Mouse (Mus musculus): ENCODE results near the gene Kdm6a. TPM values are rescaled to one million over a fixed set of nuclear protein-coding genes. Genes with fewer than 3 reads are reported as not detected.

Gene Kdm6a
- polyA plus RNA-seq, 1 experiment from 2014 or later = 25.2 TPM

- Histone ChIP-seq H3K27me3 (replicated peaks) (no peaks in the 10 kb centered on the region), H3K27ac (ENCODE audit: poor library complexity, severe bottlenecking) (no peak overlapping the region), H3K36me3 (no peaks in the 10 kb centered on the region), H3K9me3 (replicated peaks) (no peaks in the 10 kb centered on the region), H3K9ac (no peak overlapping the region), H3K4me2 (no peak overlapping the region), H3K4me1 (replicated peaks) (peaks cover 10% of the 10 kb centered on the region; the same call in 1 of the 2 replicates), H3K4me3 (no peak overlapping the region)
- WGBS = 78% methylated on average over 4 of the region's 4 CpGs
- ATAC-seq (ENCODE audit: insufficient number of reproducible peaks, low FRiP score) = no peak
Measured at GRCm38 (mm10) chrX:18177803-18178202, 15.4 kb downstream of the Kdm6a start.

- no peaks in the 10 kb centered on the region for H3K36me3 ChIP-seq
- H3K9ac ChIP-seq = no peak overlapping the region
- H3K4me3 ChIP-seq = no peak overlapping the region
- no peaks in the 10 kb centered on the region for H3K27me3 ChIP-seq (replicated peaks)
- ATAC-seq (ENCODE audit: insufficient number of reproducible peaks, low FRiP score) = no peak
- WGBS = 18% methylated on average over 1 of the region's 1 CpGs
- no peak overlapping the region for H3K4me2 ChIP-seq
- H3K4me1 ChIP-seq (replicated peaks) = peaks cover 5% of the 10 kb centered on the region; the same call in 1 of the 2 replicates
- no peaks in the 10 kb centered on the region for H3K9me3 ChIP-seq (replicated peaks)
- H3K27ac ChIP-seq (ENCODE audit: poor library complexity, severe bottlenecking) = no peak overlapping the region
Measured at GRCm38 (mm10) chrX:18179492-18179891, 17.1 kb downstream of the Kdm6a start.

- no peak overlapping the region for H3K9ac ChIP-seq
- H3K4me2 ChIP-seq = no peak overlapping the region
- ATAC-seq (ENCODE audit: insufficient number of reproducible peaks, low FRiP score) = no peak
- no peaks in the 10 kb centered on the region for H3K9me3 ChIP-seq (replicated peaks)
- H3K27me3 ChIP-seq (replicated peaks) = no peaks in the 10 kb centered on the region
- H3K4me1 ChIP-seq (replicated peaks) = peaks cover 8% of the 10 kb centered on the region; the same call in 1 of the 2 replicates
- no peaks in the 10 kb centered on the region for H3K36me3 ChIP-seq
- no peak overlapping the region for H3K27ac ChIP-seq (ENCODE audit: poor library complexity, severe bottlenecking)
- H3K4me3 ChIP-seq = no peak overlapping the region
Measured at GRCm38 (mm10) chrX:18187203-18187602, 24.8 kb downstream of the Kdm6a start.

GRCm38 (mm10) chrX:18188293-18188692 is 25.9 kb downstream of the Kdm6a start:
- no peak overlapping the region for H3K27ac ChIP-seq (ENCODE audit: poor library complexity, severe bottlenecking)
- H3K27me3 ChIP-seq (replicated peaks) = no peaks in the 10 kb centered on the region
- WGBS = 74% methylated on average over 2 of the region's 2 CpGs
- no peak for ATAC-seq (ENCODE audit: insufficient number of reproducible peaks, low FRiP score)
- no peaks in the 10 kb centered on the region for H3K36me3 ChIP-seq
- peaks cover 8% of the 10 kb centered on the region; the same call in 1 of the 2 replicates for H3K4me1 ChIP-seq (replicated peaks)
- H3K4me2 ChIP-seq = no peak overlapping the region
- H3K9me3 ChIP-seq (replicated peaks) = no peaks in the 10 kb centered on the region
- H3K4me3 ChIP-seq = no peak overlapping the region
- H3K9ac ChIP-seq = no peak overlapping the region

GRCm38 (mm10) chrX:18239572-18239971 is 77.2 kb downstream of the Kdm6a start:
- no peaks in the 10 kb centered on the region for H3K27me3 ChIP-seq (replicated peaks)
- no peaks in the 10 kb centered on the region for H3K9me3 ChIP-seq (replicated peaks)
- H3K4me1 ChIP-seq (replicated peaks) = no peaks in the 10 kb centered on the region
- WGBS = 86% methylated on average over 1 of the region's 1 CpGs
- no peak overlapping the region for H3K9ac ChIP-seq
- H3K4me2 ChIP-seq = no peak overlapping the region
- H3K36me3 ChIP-seq = peaks cover 14% of the 10 kb centered on the region
- H3K4me3 ChIP-seq = no peak overlapping the region
- no peak for ATAC-seq (ENCODE audit: insufficient number of reproducible peaks, low FRiP score)
- no peak overlapping the region for H3K27ac ChIP-seq (ENCODE audit: poor library complexity, severe bottlenecking)

DNA sequence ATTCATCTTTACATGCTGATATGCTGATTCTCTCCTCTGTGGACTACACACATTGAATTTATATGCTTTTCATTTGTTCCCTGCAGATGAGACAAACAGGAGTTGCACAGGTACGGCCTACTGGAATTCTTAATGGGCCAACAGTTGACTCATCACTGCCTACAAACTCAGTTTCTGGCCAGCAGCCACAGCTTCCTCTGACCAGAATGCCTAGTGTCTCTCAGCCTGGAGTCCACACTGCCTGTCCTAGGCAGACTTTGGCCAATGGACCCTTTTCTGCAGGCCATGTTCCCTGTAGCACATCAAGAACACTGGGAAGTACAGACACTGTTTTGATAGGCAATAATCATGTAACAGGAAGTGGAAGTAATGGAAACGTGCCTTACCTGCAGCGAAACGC is 88.2 kb downstream of the Kdm6a start:
- Histone ChIP-seq H3K9ac (no peak overlapping the region), H3K9me3 (replicated peaks) (no peaks in the 10 kb centered on the region), H3K36me3 (peaks cover 20% of the 10 kb centered on the region), H3K4me2 (no peak overlapping the region), H3K4me3 (no peak overlapping the region), H3K27me3 (replicated peaks) (no peaks in the 10 kb centered on the region), H3K27ac (ENCODE audit: poor library complexity, severe bottlenecking) (no peak overlapping the region), H3K4me1 (replicated peaks) (no peaks in the 10 kb centered on the region)
- 92% methylated on average over 4 of the region's 4 CpGs for WGBS
- ATAC-seq (ENCODE audit: insufficient number of reproducible peaks, low FRiP score) = no peak

- ATAC-seq (ENCODE audit: insufficient number of reproducible peaks, low FRiP score) = no peak
- no peak overlapping the region for H3K4me2 ChIP-seq
- H3K4me3 ChIP-seq = no peak overlapping the region
- H3K9me3 ChIP-seq (replicated peaks) = no peaks in the 10 kb centered on the region
- no peaks in the 10 kb centered on the region for H3K27me3 ChIP-seq (replicated peaks)
- H3K36me3 ChIP-seq = peaks cover 28% of the 10 kb centered on the region
- WGBS = 42% methylated on average over 4 of the region's 4 CpGs
- H3K9ac ChIP-seq = no peak overlapping the region
- no peaks in the 10 kb centered on the region for H3K4me1 ChIP-seq (replicated peaks)
- H3K27ac ChIP-seq (ENCODE audit: poor library complexity, severe bottlenecking) = no peak overlapping the region
Measured at GRCm38 (mm10) chrX:18254767-18255166, 92.4 kb downstream of the Kdm6a start.

DNA sequence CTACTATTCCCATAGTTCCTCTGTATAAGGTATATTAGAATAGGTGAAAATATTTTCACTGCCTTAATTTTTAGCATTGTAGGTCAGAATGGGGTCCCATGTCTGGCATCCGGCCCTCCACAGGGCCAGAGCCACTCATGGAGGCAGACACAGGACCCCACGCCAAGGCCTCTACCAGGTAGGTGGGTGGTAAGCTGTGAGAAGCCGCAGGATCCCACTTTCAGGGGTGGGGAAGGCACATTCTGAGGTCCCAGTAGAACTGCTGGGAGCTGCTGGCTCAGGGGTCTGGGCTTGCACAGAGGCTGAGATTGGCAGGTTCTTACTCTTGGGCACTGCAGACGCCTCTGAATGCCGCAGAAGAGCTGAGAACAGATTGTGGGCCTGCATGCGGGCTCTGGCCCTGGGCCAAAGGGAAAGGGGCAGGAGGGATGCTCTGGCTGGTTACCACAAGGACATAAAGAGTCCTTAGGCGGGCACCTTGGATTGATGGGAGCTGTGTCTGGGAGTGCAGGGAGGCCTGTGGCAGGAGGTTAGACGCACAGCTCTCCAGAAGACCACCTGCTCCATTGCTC is 95.9 kb downstream of the Kdm6a start:
- Histone ChIP-seq H3K9ac (no peak overlapping the region), H3K36me3 (peaks cover 23% of the 10 kb centered on the region), H3K27ac (ENCODE audit: poor library complexity, severe bottlenecking) (no peak overlapping the region), H3K27me3 (replicated peaks) (no peaks in the 10 kb centered on the region), H3K4me2 (no peak overlapping the region), H3K4me3 (no peak overlapping the region), H3K9me3 (replicated peaks) (no peaks in the 10 kb centered on the region), H3K4me1 (replicated peaks) (no peaks in the 10 kb centered on the region)
- 95% methylated on average over 8 of the region's 8 CpGs for WGBS
- ATAC-seq (ENCODE audit: insufficient number of reproducible peaks, low FRiP score) = no peak

- H3K9ac ChIP-seq = no peak overlapping the region
- no peaks in the 10 kb centered on the region; the same call in 1 of the 2 replicates for H3K36me3 ChIP-seq
- no peak overlapping the region for H3K27ac ChIP-seq (ENCODE audit: poor library complexity, severe bottlenecking)
- 82% methylated on average over 5 of the region's 5 CpGs for WGBS
- no peak overlapping the region for H3K4me2 ChIP-seq
- no peaks in the 10 kb centered on the region for H3K4me1 ChIP-seq (replicated peaks)
- no peaks in the 10 kb centered on the region for H3K27me3 ChIP-seq (replicated peaks)
- ATAC-seq (ENCODE audit: insufficient number of reproducible peaks, low FRiP score) = no peak
- no peaks in the 10 kb centered on the region for H3K9me3 ChIP-seq (replicated peaks)
- no peak overlapping the region for H3K4me3 ChIP-seq
Measured at GRCm38 (mm10) chrX:18278561-18278960, 116.2 kb downstream of the Kdm6a start.

- ATAC-seq (ENCODE audit: insufficient number of reproducible peaks, low FRiP score) = no peak
- Histone ChIP-seq H3K4me3 (no peak overlapping the region), H3K9ac (no peak overlapping the region), H3K27ac (ENCODE audit: poor library complexity, severe bottlenecking) (no peak overlapping the region), H3K9me3 (replicated peaks) (no peaks in the 10 kb centered on the region), H3K4me1 (replicated peaks) (no peaks in the 10 kb centered on the region), H3K4me2 (no peak overlapping the region), H3K27me3 (replicated peaks) (no peaks in the 10 kb centered on the region), H3K36me3 (no peaks in the 10 kb centered on the region; the same call in 1 of the 2 replicates)
Measured at GRCm38 (mm10) chrX:18280134-18280533, 117.8 kb downstream of the Kdm6a start.

All from heart, embryonic 12.5 days (tissue).